Mouse (Mus musculus) spleen, adult 2 months (tissue): Measurements from ENCODE around the gene Gps1.

Experiments used
- CTCF ChIP-seq: fragments of 200-500 bp; IDR thresholded peaks from 2 replicates; pipeline ENCODE4 v1.5.1; 2011; ENCODE audit warnings: mild to moderate bottlenecking, inconsistent platforms; ENCODE audit not compliant: insufficient read depth, insufficient read length, insufficient replicate concordance; ENCODE audit errors: extremely low read depth
- POLR2A ChIP-seq: fragments of 200-500 bp; IDR thresholded peaks from 2 replicates; pipeline ENCODE4 v1.6.1; 2011; ENCODE audit warnings: low read depth, low read length, inconsistent platforms

DNA sequence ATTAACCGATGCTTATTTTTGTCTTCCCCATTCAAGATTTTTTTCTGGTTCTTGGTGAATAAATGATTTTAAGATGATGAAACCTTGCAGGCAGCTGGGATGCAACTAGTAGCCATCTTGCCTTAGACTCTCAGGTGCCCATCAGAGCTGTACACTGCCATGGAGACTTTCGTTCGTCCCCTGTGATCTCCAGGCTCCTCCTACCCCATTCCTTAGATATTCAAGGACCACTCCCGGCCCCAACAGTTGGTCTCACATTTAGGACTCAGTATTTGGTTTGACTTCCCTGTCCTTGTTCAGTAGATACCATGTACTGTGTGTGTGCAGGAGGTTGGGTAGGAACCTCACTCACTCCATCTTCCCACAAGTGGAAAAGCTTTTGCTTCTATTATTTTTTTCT lies 20.7 kb downstream of the Gps1 start:
- no peak for TF ChIP-seq CTCF
- TF ChIP-seq POLR2A = no peak
